Mouse (Mus musculus): ENCODE data around the gene Nop53.

Nop53 gene

DNA sequence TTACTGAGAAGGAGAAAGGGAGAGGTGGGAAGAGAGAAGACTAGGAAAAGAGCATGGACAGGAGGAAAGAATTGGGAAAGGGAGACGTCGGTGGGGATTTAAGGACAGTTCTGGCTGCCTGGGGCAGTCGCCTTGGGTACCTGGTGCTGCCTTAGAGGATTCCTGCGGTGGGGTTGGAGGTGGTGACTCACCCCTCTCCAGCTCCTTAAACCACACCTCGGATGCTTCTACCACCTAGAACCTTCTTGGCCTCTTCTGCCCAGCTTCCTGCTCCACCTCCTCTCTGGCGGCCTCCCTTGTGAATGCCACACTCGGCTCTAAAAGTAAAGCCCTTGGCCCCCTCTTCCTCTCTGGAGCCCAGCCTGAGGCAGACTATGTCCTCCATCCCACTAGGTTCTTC is 9.6 kb upstream of the Nop53 start:
- DNase-seq = no peak

DNA sequence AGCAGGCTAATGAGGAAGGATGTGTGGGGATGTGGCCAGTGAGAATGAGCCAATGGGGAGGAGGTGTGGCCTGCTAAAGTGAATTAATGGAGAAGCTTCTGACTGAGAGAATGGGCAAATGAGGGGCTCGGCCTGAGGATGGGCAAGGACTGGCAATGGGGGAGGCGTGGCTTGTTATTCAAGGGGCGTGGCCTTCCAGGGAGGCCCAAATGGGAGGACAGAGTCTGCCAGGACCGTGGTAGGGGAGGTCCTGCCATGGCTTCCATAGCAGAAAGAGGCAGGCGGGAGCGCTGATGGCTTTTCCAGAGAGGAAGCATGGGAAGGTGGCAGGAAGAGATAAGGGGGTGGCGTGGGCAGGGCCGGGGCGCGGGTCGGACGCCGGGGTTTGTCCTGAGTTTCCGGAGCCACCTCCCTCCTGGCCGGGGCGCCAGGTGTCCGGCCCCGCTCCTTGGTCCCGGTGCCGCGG is 9.1 kb upstream of the Nop53 start:
- no peak for DNase-seq

DNA sequence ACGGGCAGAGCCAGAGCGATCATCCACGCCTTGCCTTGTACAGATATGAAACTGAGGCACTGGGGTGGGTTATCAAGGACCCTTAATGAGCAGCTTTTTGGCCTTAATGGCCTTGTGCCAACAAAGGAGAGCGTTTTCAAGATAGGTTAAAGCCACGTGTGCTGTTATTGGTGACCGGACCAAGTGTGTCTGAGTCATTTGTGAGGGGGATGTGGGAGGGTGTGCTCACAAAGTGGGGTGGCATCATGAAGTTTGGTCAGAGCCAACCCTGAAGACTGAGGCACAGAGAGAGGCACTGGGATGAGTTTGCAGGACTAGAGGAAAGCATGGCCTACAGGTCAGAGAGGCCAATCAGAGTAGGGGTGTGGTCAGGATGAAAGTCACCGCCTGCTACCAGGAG is 8.6 kb upstream of the Nop53 start:
- no peak for DNase-seq

DNA sequence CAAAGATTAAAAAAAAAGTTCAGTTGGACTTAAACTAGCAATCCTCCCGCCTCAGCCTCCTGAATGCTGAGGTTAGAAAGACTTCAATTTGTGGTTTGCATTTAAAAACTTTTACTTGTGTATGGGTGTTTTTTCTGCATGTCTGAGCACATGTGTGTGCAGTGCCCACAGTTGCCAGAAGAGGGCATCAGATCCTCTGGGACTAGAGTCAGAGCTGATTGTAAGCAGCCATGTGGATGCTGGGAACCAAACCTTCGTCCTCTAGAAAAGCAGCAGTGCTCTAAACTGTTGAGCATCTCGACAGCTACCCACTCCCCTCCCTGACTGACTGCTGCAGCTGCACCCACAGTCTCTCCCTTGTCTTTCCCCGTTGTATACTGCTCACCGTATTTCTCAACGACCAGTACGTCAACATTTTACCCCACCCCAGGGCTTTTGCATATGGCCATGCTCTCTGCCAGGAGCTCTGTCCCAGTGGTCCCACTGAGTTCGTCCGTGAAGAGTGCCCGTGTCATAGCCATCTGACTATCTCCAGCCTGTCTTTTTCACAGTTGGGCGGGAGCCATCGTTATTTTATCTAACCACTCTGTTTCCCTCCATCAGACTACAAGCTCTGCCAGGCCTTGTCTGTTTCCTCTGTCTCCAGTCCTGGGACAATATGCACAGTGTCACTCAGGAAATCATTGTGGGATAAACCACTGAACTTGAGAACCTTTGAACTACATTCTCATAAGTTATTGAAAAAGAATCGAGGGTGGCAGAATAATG is 7.6 kb upstream of the Nop53 start:
- no peak for DNase-seq

DNA sequence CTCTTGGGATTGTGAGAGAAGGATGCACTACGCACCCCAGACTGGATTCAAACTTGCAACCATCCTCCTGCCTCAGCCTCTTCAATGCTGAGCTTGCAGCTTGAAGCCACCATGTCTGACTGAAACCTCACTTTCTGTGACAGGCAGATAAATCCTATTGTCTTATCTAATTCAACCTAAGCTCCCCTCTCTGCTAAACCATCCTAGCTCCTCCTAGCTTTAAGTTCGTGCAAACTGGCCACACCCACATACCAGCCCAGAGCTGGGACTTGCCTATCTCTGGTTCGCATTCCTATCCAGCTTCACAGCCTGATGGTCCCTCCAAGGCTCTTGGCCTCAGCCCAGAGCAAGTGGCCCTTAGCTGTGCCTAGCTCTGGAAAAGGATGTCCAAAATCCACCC is 6.5 kb upstream of the Nop53 start:
- no peak for DNase-seq

DNA sequence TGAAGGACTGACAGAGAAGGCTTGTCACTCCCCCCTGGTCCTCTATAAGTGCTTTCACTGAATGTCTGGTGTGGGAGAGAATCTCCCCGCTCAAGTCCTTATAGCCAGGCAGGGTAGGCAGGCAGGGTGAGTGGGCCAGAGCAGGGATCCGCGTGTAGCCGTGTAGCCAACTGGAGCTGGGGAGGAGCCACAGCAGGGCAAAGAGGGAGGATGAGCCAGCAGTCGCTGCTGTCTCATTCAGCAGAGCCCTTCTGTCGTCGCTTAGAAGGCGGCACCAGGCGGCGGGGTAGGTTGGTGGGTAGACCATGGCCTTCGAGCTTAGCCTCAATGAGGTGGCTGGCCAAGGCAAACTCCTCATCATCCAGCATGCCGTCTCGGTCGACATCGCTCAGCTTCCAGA is 4.1 kb upstream of the Nop53 start:
- no peak for DNase-seq

DNA sequence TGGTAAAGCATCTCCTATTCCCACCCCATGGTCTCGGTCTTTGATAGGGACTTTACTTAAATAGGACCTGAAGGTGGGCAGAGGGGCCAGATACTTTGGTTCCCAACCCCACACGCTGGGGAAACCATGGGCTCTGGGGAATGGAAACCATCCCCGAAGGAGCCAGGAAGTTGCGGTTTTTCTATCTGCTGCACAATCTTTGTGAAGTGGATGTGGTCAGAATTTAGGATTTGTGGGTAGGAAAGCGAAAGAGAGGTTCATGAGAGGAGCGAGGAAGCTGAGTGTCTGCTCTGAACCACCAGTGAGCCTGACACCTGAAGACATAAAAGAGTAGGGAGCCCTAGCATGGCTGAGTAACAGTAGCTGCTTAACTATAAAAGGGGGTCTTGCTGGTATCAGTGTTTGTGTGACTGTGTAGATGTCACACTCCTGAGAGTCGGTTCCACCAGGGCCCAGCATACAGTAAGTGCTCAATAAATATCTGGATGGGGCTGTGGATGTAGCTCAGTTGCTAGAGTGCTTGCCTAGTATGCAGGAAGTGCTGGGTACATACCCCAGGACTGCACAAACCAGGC is 3.4 kb upstream of the Nop53 start:
- DNase-seq = no peak

DNA sequence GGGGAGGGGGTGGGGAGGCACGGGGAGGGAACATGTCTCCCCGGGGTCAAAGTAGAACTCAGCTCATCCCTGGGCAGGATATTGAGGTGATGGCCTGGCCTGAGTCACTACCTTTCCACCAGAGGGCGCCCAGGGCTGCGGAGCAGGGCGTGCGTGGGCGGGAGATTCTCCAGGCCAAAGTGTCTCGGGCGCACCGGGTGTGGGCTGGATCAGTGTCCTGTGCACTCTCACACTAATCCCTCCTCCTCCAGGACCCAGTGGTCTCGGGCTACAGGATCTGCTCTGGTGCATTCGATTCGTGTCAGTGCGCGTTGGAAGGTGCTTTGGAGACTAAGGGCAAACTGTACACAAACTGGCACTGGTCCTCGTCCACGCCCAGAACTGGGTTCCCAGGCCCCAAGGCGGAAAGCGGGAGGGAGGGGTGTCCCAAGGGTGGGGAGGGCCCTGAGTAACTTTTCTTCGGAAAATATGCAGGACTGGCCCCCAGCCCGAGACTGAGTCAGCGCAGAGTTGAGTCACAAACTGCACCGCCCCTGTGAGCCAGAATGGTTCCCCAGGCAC is 2.6 kb upstream of the Nop53 start:
- peak; percentile 79 for DNase-seq

DNA sequence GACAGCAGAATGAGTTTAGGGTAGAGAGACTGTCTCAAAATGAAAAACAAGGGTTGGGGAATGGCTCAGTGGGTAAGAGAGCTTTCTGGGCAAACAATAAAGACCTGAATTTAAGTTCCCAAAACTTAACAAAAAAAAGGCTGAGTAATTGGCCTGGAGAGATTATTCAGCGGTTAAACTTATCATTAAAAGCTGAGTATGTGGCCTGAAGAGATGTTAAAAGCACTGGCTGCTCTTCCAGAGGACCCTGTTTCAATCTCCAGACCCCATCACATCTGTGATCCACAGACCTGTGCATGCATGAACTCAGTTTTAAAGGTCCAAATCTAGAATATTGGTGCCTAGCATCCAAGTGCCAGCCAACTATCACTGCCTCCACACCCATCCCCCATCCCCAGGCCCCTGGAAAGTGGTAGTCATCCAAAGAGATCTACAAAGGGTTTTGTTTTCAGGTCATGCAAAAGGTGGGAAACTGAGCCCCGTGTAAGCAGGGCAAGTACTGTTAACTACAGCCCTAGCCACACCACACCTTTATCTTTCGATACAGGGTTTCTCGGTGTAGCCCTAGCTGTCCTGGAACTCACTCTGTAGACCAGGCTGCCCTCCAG is 1.9 kb upstream of the Nop53 start:
- DNase-seq = no peak

DNA sequence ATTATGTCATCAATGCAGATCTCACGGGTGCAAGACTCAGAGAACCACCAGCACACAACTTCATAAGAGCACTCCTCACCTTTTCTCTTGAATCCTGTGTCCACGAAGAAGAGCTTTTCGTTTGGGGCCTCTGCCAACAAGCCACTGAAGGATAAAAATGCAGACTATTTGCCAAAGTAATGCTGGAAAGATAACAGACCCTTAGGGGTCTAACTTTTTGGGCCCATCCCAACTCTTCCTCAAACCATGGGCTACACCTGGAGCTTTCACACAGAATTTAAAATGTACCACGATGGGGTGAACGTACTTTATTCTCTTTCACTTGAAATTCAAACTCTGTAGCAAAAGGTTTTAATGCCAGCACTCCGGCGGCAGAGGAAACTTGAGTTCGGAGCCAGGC is 663 bp downstream of the Nop53 start:
- peak; percentile 40 for DNase-seq

DNA sequence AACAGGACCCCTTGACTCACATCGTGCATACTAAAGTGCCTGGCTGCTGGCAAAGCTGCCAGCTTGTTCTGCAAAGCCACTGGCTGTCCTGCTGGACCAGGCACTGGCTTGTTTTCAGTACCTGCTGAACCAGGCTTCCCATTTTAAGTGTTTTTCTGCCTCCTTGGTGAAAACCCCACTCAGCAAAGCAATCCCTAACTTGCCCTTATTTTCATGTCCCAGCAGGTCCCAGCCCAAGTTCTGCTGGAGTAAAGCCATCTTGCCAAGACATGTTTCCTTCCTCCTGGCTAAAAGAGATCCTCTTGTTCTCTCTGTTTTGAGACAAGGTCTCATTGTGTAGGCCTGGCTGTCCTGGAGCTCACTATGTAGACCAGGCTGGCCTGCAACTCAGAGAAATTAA is 1.6 kb downstream of the Nop53 start:
- DNase-seq = no peak

DNA sequence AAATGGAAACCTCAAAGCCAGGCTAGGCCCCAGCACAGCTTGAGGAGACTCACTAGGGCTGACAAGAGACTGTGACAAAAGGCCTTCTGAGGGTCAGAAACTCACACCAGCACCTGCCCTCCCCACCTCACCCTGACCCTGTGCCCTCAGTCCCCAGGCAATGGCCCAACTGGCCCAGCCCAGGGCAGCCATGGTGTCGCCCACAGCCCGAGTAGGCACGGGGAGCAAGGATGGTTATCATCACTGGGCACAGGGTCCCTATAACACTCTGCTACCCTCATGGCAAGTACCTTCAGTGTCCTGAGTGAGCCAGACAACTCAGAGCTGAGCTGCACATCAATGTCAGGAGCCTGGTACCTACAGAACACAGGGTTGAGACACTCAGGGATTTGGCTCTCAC is 7.3 kb downstream of the Nop53 start:
- no peak for DNase-seq

DNA sequence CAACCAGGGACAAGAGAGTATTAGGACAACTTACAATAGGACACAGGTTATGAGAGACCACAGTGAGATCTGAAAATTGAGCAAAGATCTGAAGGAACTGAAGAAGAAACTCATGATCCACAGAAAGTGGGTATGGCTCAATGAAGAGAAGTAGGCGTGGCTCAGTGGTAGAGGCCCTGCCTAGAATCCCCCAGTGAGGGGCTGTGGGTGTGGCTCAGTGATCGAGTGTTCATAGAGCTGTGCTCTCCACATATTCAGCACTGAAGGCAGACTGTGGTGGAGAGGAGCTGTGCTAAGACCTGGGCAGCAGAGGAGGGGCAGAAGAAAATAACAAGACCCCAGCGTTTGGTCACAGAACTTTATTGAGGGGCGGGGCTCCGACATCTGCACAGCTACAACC is 8.4 kb downstream of the Nop53 start:
- no peak for DNase-seq

DNA sequence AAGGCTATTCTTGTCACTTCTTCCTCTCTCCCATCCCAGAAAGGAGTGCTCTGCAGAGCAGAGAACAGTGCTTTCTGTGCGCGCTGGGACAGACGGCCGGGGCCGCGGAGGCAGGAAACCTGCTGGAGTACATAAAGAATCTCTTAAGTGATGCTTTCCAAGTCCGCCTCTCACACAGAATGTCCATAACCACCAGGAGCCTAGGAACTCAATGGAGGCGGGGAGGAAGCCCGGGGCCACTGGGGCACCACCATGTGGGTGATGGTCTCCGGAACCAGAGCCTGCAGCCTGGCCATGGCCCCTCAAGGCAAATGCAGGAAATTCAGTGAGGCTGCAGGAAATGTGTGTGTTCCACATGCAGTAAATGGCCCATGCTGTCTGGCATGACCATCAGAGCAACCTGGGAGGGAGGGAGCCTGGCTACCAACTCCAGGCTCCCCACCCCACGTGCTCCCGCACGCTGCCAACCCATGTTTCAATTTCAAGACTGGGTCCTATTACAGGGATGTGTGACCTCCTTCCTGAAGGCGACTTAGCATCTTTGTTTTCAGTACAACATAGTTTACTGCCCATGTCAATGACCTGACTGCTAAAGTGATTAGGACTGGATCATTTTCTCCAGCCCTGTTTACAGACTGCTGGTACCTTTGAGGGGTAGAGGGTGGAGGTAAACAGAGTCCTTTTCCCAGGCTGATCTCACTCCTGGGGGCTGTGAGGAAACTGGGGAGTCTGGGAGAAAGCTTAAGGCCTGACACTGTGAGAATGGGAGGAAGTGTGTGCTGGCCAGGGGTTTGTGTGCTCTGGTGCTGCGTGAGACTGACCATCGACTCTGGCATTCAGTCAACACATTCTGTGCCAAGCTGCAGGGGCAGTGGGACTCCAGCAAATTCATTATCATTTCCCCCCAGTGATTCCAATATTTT is 12.2 kb downstream of the Nop53 start:
- no peak for DNase-seq

DNA sequence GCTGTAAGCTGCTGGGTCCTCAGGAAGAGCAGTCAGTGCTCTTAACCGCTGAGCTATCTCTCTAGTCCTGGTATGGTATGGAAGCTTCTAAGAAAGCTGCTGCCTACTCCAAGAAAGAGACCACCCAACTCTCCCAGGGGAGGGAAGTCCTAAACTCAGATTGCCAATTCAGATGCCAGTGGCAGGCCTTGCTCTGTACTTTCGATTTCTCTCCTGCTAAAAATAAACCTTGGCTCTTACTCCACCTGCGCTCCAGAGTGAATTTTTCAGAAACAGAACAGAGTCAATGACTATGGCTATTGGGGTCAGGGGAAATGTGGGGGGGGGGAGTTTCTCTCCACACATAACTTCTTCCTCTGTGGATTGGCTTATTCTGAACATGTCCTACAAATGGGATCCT is 14.2 kb downstream of the Nop53 start:
- no peak for DNase-seq

DNA sequence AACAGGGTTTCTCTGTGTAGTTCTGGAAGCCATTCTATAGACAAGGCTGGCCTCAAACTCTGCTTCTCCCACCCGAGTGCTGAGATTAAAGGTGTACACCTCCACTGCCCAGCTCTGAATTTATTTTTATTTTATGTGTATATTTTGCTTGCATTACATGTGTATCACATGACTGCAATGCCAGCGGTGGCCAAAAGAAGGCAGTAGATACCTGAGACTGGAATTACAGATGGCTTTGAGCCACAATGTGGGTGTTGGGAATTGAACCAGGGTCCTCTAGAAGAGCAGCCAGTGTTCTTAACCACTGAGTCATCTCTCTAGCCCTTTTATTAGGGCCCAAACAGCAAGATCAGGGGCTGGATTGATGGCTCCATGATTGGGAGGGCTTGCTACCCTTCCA is 15.3 kb downstream of the Nop53 start:
- DNase-seq = no peak

DNA sequence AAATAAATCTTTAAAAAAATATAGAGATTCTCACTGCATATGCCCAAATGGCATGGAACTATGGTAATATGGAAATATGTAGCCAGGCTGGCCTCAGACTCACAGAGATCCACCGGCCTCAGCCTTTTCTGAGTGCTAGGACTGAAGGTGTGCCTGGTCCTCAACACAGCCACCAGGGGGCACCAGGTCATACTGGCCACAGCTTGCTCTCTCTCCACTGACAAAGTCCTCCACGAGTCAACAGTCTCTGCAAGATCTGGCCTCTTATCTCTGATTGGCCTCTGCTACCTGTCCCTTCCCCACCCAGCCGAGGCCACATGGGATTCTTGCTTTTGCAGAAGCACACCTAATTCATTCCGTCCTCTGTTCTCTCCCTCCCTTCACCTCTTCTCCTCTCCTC is 16.0 kb downstream of the Nop53 start:
- no peak for DNase-seq

DNA sequence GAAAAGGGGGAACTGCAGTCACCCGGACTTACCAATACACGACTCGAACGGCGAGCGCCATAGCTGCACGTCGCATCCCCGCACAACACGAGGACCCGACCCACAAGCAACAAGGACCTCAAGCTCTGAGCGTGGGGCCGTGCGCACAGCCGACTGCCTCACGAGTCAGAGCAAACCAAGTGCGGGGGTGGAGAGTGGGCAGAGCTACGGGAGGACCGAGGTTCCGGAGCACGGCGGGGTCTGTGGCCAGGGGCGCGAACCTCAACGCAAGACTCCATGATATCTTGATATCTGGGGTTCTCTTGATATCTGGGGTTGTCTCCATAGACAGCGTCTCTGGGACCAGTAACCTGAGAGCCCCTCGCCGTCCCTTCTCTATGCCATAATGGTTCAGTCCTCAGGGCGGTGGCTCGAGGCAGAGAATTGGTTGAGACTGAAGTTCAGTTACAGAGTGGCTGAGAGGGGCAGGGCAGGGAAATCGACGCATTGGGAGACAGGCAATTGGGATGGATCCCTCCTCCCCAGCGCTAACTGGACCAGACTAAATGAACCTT is 23.6 kb downstream of the Nop53 start, which contains the start of gene Selenow:
TSS of gene Selenow (minus strand) at position 183 of the 554 bp plus-strand sequence.
- peak; percentile 90 for DNase-seq

DNA sequence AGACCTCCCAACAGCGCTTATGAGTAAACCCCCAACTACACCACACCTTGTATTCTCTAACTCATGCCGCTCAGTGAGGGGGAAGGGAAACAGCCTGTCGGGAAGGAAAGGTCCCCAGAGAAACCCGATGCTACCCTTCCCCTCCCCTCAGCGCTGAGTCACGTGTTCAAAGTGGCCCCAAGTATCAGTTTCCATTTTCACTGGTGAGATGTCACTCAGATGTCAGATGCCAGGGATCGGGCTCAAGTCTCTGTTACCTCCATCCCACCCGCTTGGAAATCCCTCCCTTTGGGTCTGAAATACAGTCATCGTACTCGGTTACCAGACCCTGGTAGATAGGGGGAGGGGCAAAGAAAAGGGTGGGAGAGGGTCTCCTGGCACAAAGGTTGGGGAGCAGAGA is 24.1 kb downstream of the Nop53 start:
- no peak for DNase-seq

DNA sequence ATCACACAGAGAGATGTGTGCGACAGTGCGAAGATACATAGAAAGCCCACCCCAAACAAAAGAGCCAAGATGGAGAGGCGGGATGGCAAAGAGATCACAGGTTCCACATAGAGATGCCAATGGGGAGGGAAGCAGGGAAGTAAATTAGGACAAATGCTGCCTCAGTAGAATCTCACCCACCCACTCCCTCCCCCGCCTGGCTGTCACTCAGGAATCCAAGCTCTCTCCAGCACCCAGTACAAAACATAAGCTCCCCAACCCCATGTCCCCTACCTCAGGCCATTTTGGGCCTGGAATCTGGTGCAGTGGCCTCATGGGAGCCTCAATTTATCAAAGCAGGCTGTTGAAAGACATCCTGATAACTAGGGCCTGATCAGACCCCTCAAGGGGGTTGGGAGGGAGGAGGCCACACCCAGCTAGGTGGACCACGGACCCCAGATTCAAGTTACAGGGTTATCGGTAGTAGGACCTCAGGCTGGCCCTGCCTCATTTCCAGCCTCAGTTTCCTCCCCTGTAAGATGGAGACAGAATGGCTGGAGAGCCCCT is 25.2 kb downstream of the Nop53 start:
- no peak for DNase-seq

DNA sequence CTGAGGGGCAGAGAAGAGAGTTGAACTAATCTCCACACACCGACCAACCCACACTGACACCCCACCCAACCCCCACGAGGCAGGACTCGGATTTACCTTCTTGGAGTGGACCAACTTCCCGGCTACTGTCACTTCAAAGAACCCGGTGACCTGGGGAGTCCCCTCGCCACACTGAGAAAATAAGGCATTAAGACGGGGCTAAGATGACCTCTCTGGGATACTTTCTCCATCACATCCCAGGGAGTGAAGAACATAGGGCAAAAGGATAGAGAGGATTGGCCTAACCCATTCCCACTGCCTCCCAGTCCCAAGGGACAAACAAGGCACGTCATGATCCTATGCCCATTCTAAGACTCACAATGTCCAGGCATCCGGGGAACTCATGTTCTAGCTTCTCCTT is 25.9 kb downstream of the Nop53 start:
- DNase-seq = no peak

DNA sequence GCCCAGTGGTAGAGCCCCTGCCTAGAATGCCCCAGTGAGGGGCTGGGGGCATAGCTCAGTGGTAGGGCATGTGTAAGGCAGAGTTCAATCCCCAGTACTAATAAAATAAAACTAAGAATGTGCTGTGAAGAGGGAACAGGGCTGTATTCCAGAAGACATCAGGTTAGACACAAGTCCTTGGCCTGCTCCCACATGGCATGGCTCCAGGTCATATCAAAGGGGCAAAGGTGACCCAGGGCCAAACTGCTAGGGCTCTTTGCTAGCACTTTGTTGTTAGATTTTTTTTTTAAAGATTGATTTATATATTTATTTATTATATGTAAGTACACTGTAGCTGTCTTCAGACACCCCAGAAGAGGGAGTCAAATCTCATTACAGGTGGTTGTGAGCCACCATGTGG is 27.5 kb downstream of the Nop53 start:
- no peak for DNase-seq

Data from cerebellum, adult 11 months (tissue).